Mouse (Mus musculus) embryonic fibroblast, embryonic 13.5 days (primary cell): ENCODE measurements around the gene Minos1. TPM values are rescaled to one million over a fixed set of nuclear protein-coding genes. Genes with fewer than 3 reads are reported as not detected.

Source experiments
- H3K27ac ChIP-seq: 2 replicates; pipeline ENCODE4 v1.5.1; 2012; ENCODE audit warnings: low read length, control low read depth, inconsistent platforms; ENCODE audit not compliant: insufficient read depth
- H3K4me1 ChIP-seq: 2 replicates; pipeline ENCODE4 v1.6.1; 2011; ENCODE audit warnings: low read length; ENCODE audit not compliant: control insufficient read depth, insufficient read depth
- H3K4me3 ChIP-seq: 2 replicates; pipeline ENCODE4 v1.5.1; 2011; ENCODE audit warnings: mild to moderate bottlenecking, control low read depth, low read length; ENCODE audit not compliant: insufficient read depth
- CTCF ChIP-seq: IDR thresholded peaks from 2 replicates; pipeline ENCODE4 v1.5.1; 2011; ENCODE audit warnings: mild to moderate bottlenecking, control low read depth, low read length, moderate library complexity, borderline replicate concordance; ENCODE audit not compliant: insufficient read depth
- POLR2A ChIP-seq: IDR thresholded peaks from 2 replicates; pipeline ENCODE4 v1.6.1; 2011; ENCODE audit warnings: low read depth, mild to moderate bottlenecking, control low read depth, low read length, moderate library complexity
- polyA plus RNA-seq: library from polyadenylated mRNA; stranded (reverse); fragments of >200 nt; gene quantifications from 2 replicates; pipeline ENCODE4 v1.2.4, GENCODE M21; 2011; ENCODE audit warnings: low read depth; ENCODE audit not compliant: missing spikeins, insufficient read length

Minos1 gene
- polyA plus RNA-seq, 1 experiment, result 178 TPM

- no peak overlapping the region for H3K27ac ChIP-seq
- no peak overlapping the region for H3K4me3 ChIP-seq
- H3K4me1 ChIP-seq, result 0 out of 2 replicates have a peak, but pooled peaks cover 2% of the 10 kb centered on the region
- TF ChIP-seq CTCF (peak; percentile 22; the same call in 1 of the 2 replicates), POLR2A (no peak)
These were observed 52.6 kb downstream of the Minos1 start for GRCm38 (mm10) chr4:139078313-139078712.

GRCm38 (mm10) chr4:139075915-139076314 is 55.0 kb downstream of the Minos1 start:
- no peak overlapping the region for H3K27ac ChIP-seq
- no peak for TF ChIP-seq POLR2A
- TF ChIP-seq CTCF, result peak; percentile 15; the same call in 1 of the 2 replicates
- 0 out of 2 replicates have a peak overlapping the region, but pooled peaks have one; percentile 26 for H3K4me3 ChIP-seq
- 0 out of 2 replicates have a peak, but pooled peaks cover 2% of the 10 kb centered on the region for H3K4me1 ChIP-seq

- peak within 1 kb of the TSS; percentile 26 for H3K4me3 ChIP-seq
- H3K4me1 ChIP-seq, result 0 out of 2 replicates have a peak, but pooled peaks cover 2% of the 10 kb centered on the region
- TF ChIP-seq CTCF (no peak), POLR2A (no peak)
- no peak within 1 kb of the TSS for H3K27ac ChIP-seq
These were observed 55.7 kb downstream of the Minos1 start, which contains the start of gene Htr6 for GRCm38 (mm10) chr4:139075041-139075711. Gene Htr6 (minus strand): TSS chr4:139075570.

- peak overlapping the region; percentile 26; the same call in 1 of the 2 replicates for H3K4me3 ChIP-seq
- TF ChIP-seq CTCF (no peak), POLR2A (no peak)
- no peak overlapping the region for H3K27ac ChIP-seq
These were observed 56.9 kb downstream of the Minos1 start for GRCm38 (mm10) chr4:139074060-139074459.

GRCm38 (mm10) chr4:139068287-139068686 is 62.6 kb downstream of the Minos1 start:
- H3K4me1 ChIP-seq, result no peaks in the 10 kb centered on the region
- TF ChIP-seq CTCF (no peak), POLR2A (no peak)
- H3K4me3 ChIP-seq, result no peak overlapping the region
- no peak overlapping the region for H3K27ac ChIP-seq

More at GRCm38 (mm10) chr4:139074060-139074459, 56.9 kb downstream of the Minos1 start:
- 0 out of 2 replicates have a peak, but pooled peaks cover 2% of the 10 kb centered on the region for H3K4me1 ChIP-seq

- Histone ChIP-seq H3K4me1 (no peaks in the 10 kb centered on the region), H3K4me3 (no peak overlapping the region), H3K27ac (no peak overlapping the region)
- TF ChIP-seq POLR2A, result no peak
- TF ChIP-seq CTCF, result no peak
These were observed 66.1 kb downstream of the Minos1 start for GRCm38 (mm10) chr4:139064831-139065230.

GRCm38 (mm10) chr4:139059569-139059968 is 71.3 kb downstream of the Minos1 start:
- Histone ChIP-seq H3K4me1 (no peaks in the 10 kb centered on the region), H3K4me3 (no peak overlapping the region), H3K27ac (no peak overlapping the region)
- no peak for TF ChIP-seq POLR2A
- TF ChIP-seq CTCF, result no peak

GRCm38 (mm10) chr4:139058029-139058428 is 72.9 kb downstream of the Minos1 start:
- no peaks in the 10 kb centered on the region for H3K4me1 ChIP-seq
- no peak overlapping the region for H3K4me3 ChIP-seq
- no peak for TF ChIP-seq POLR2A
- TF ChIP-seq CTCF, result no peak
- H3K27ac ChIP-seq, result no peak overlapping the region

GRCm38 (mm10) chr4:139057291-139057690 is 73.6 kb downstream of the Minos1 start:
- TF ChIP-seq CTCF (no peak), POLR2A (no peak)
- H3K4me1 ChIP-seq, result no peaks in the 10 kb centered on the region
- H3K27ac ChIP-seq, result no peak overlapping the region
- no peak overlapping the region for H3K4me3 ChIP-seq

- Histone ChIP-seq H3K4me3 (no peak overlapping the region), H3K4me1 (no peaks in the 10 kb centered on the region), H3K27ac (no peak overlapping the region)
- TF ChIP-seq POLR2A (no peak), CTCF (no peak)
These were observed 75.2 kb downstream of the Minos1 start for GRCm38 (mm10) chr4:139055744-139056143.
